Mouse (Mus musculus) kidney, postnatal 25 days (tissue): ENCODE results near the gene Gmds.
A peak's percentile ranks its signal among the peaks of the same experiment; 100 is the strongest.

ENCODE experiments used
- DNase-seq, 2 experiments: peaks; one replicate each; pipeline ENCODE4 v3.0.0; 2021; ENCODE audit warnings: mixed read lengths in 2 of 2

Gmds gene

GRCm38 (mm10) chr13:31860200-31860599 is 478.3 kb downstream of the Gmds start:
- DNase-seq = no peak

DNA sequence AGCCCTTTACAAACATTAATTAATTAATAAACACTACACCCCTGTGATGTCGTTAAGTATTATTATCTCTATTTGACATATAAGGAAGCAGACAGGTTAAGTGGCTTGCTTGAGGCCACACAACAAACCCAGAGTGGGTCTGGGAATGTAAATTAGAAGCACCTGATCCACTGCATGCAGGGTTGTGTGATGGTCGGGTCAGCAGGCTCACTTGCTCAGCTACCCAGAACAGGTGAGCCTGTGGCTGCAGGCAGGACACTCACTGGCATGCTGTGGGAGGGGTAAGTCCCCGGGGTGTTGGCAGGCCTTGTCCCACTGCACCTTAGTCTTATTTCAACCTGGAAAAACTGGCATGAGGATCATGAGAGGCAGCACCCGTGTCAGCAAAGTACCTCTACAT is 484.5 kb downstream of the Gmds start:
- DNase-seq = no peak

GRCm38 (mm10) chr13:31853564-31853963 is 485.0 kb downstream of the Gmds start:
- DNase-seq = no peak

DNA sequence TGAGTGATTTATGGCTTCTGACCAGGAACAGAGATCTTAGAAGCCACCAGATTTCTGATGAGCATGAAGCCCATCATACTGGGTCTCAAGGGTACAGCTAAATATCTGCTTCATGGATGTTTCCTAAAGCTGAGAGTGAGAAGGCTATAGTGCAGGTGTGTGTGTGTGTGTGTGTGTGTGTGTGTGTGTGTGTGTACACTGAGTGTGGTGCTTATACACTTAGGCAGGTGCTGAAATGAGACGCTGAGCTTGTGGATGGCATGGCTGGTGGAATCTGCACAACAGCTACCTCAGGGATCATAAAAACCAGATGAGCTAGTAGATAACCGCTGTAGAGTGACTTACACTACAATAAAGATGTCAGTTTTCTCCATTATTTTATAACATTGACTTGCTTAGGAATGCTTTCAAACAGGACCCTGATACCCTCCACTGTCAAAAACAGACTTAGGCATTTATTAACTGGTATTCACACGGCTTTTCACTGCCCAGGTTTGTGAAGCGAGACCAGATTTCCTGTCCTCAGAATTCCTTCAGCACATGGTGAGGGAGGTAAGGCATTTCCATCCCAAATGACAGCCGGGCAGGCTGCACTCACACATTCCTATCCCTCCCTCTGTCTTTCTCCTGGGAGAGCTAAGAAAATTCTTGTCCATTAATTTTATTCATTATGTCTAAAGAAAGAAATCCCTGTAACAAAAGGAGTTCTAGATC is 489.1 kb downstream of the Gmds start:
- DNase-seq = no peak

- DNase-seq = no peak
Measured at GRCm38 (mm10) chr13:31835802-31836201, 502.7 kb downstream of the Gmds start.

GRCm38 (mm10) chr13:31830332-31830731 is 508.2 kb downstream of the Gmds start:
- DNase-seq = no peak

DNA sequence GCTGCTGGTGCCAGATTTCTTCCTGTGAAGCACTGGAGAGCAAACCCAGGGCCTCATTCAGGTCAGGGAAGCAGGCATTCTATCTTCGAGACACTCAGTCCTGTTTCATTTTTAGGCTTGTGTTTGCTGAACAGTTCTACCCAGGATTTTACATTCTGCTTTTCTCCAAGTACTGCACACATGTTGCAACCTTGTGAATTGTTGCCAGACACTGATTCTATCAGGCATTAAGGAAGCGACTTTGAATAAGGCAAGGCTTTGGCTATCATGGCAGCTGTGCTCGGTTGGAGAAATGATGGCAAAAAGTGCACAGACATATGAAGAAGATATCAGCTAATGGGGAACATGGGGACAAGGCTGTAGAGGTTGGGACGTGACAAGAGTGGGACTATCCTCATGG is 510.1 kb downstream of the Gmds start:
- DNase-seq = no peak

DNA sequence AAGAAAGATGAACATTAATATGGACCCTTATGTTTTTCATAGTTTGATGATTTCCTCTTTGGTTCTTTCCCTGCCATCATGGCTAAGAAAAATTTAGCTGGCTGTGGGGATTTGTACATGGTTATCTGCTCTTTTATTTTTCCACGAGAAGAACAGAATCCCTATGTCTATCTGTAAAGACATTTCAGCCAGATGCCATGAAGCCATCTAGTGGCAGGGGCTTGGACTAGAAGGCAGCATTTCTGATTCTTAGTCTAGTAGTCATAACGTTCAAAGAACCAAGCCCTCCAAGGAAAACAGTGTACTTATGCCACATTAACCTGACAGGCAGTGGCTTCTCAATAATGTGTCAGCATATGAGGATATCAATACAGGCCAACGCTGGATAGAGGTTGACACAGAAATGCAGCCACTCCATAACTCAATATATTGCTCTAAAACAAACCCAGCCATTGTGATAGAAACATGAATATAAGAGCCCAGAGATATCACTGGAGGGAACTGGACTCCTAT is 510.7 kb downstream of the Gmds start:
- no peak for DNase-seq

GRCm38 (mm10) chr13:31827160-31827559 is 511.4 kb downstream of the Gmds start:
- no peak for DNase-seq

- no peak for DNase-seq
Measured at GRCm38 (mm10) chr13:31825180-31825579, 513.4 kb downstream of the Gmds start.

DNA sequence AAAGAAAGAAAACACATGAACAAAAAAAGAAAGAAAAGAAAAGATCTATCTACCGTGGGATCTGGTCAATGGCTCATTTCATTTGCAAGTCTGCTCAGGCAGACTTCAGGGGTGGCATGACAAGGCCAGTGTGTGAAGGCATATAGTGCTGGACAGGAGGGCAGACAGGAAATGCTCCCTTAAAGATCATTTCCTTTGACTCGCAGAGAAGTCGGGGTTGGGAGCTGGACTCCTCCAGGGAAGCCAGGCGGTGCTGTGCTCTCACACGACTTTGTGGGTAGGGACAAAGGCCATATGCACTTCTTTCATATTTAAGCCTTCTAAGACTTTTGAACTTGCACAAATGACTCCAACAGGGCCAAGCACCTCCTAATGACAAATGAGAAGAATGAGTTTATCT is 515.2 kb downstream of the Gmds start:
- no peak for DNase-seq

- no peak for DNase-seq
Measured at GRCm38 (mm10) chr13:31821050-31821449, 517.5 kb downstream of the Gmds start.

GRCm38 (mm10) chr13:31820587-31821017 is 517.9 kb downstream of the Gmds start:
- peak; percentile 38 to 63 for DNase-seq

DNA sequence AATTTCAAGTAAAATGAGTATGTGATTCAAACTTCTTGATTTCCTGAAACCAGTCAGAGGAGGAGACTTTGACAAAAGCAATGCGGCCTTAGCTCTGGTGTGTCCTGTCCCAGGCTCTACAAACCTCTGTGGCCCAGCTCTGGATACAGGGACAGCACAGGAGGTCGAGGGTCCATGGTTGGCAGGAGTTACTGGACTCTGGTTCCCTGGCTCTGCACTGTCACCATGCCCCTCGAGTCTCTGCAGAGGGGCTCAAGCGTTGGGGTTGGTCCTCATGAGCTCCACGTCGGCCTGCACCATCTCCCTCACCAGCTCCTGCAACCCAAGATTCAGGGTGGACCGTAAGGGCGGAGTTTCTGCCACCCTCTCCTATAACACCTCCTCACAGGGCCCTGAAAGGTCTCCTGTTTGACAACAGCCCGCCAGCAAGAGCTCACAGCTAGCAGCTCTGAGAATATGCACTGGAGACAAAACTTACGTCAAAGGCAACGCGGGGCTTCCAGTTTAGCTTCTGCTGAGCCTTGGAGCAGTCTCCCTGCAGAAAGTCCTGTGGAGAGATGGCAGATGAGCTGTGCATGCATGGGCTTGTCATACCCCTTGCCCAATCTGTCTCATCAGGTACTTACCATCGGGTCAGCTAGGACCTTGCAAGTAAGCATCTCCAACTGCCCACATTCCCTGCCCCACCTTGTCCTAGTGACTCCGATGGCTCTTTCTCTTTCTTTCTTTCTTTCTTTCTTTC is 518.7 kb downstream of the Gmds start:
- no peak for DNase-seq

GRCm38 (mm10) chr13:31818337-31818736 is 520.2 kb downstream of the Gmds start:
- no peak for DNase-seq

DNA sequence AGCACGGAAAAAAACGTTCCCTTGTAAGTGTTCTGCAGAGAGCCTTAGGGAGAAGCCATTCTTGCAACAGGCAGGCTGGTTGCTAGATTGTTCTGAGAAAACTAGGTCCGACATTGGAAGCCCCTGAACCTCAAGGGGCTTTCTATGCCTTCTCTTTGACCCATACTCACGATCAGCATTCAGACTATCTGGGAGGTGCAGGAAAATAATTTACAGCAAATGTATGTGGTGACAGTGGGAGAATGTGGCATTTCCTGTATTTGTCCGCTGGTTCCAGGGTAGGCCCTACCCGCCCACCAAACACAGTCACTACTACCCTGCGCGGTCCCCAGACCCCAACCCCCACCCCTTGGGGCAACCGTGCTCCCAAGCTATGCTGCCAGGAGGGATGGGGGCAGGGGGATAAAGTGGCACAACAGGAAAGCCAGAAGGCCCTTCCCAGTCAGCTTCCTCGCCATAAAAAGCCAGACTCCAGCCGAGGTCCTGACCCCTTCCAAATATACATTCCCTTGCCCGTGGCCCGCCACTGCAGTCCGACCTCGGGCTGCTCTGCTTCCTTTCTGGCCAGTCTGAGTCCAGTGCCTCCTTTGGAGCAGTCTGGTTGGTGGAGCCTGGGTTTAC is 523.0 kb downstream of the Gmds start:
- DNase-seq = no peak

DNA sequence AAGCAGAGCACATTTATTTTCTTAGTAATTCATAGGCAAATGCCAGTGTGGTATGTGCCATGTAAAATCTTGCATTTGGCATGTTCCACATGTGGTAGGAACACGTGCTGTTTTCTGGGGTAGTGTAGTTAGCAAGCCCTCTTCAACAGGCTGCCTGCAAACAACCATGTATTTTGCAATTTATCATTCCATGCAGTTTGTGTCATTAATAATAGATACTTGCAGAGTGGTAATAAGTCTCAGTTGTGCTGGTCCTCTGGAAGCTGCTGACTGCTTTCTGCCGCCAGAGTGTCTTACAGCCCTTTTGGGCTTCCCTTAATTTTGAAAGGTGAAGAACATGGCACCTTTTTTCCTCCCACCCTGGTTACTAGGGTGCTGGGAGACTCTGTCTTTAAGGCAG is 525.8 kb downstream of the Gmds start:
- no peak for DNase-seq

DNA sequence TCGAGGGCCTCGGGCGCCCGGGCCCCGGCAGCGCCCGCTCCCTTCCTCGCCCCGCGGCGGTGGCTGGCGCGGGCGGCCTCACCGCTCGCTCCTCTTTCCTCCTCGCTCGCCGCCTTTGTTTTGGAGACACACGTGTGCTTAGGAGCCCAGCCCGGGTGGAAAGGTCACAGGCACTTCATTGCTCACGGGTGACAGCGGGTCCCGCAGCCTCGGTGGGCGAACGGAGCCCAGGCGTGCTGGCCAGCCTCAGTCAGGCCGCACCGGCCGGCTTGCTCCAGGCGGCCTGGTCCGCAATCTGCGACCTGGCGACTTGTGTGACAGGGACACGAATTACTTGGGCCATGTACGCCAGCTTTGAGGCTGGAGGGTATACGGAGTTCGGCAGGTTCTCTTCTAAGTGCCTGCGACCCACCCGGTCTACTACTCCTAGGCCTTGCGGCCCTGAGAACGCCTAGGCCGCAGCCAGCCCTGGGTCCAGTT is 527.0 kb downstream of the Gmds start:
- DNase-seq = peak in 1 of 2 experiments; percentile 46

DNA sequence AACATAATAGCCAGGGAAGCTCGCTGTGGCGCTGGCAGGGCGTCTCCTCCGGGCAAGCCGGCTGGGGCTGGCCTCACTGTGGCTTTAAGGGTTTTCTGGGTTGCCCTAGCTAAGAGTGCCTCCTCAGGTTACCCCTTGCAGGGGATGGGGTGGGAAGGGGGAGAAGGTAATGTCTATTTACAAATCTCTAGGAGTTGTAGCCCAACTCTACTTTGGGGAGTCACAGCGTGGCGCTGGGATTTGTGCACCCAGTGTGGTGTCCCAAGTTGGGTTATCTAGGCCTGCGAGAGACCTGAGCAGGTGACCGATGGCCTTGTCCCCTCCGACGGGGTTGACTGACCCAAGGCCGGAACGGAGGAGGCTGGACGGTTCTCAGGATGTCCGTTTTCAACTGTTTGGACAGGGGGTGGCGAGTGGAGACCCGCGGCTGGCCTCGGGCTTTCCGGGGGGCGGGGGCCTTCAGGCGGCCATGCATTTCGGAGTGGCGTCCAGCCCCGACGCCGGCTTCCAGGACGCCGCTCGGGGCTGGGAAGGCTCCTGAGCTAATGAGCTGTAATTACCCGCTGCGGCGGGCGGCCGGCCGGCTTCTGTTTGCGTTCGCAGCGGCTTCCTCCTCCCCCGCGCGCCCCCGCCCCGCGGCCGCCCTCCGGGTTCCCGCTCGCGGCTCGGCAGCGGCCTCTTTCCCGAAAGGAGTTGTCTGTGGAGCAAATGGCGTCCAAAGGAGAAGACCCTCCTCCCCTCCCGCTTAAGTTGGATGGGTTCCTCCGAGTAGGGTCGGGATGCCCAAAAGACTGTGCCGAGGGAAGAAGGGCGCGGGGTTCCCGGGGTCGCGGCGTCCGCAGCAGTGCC is 527.6 kb downstream of the Gmds start:
- DNase-seq = peak in 1 of 2 experiments; percentile 46

DNA sequence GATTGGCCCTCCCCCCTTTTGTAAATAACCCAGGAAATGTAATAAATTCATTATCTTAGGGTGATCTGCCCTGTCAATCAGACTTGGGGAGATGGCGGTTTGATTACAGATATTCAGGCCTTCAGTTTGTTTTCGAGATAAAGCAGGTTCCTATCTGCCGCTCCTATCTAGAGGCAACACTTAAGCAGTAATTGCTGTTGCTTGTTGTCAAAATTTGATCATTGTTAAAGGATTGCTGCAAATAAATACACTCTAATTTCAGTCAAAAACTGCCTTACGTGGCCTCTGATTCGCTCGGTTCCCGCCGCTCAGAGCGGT is 528.2 kb downstream of the Gmds start:
- no peak for DNase-seq

DNA sequence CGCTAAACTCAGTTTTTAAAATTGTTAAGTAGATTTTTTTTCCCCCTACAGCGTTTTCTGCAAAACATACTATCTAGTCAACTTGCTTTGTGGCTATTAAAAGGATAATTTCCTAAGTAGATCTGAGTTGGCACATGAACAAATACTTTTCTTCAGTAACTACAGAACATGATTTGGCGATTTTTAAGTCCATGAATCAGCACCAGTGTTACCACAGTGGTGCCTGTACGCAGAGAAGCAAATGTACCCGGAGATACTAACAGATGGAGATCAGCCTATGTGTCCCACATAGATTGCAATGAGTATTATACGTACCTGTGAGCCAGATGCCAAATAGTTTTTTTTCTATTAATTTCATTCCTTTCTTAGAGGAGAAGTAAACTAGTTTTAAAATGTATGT is 528.8 kb downstream of the Gmds start:
- no peak for DNase-seq

DNA sequence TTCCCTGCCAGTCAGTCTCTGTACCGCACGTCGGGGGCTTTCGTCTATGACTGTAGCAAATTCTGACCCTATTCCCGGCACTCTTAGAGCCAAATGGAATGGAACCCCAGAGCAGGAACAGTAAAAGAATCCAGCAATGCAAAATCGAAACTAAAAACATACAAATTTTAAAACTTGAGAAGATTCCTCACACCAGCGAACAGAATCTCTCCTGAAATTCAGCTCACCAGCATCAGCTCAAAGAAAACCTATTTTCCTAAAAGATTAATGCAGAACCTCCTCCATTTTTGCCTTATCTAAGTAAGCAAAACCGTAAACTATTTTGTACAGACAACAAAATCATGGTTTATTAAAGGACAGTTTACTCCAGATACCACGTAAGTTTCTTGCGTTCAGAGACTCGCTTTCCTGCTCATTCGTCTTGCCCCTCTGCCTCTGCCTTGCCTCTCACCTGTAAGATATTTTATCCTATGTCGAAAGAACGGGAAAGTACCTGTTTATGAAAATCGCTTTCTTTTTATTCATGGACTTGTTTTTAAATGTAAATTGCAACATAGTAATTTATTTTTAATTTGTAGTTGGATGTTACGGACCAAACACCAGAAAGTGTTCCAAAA is 529.6 kb downstream of the Gmds start:
- no peak for DNase-seq
